Mouse (Mus musculus): ENCODE measurements at regions not wholly inside any gene's neighbourhood (a gene's known extent, or its start where the extent isn't known, plus 50 kb on each side); places are given as distances from the start of the nearest gene placed in this dataset.

DNA sequence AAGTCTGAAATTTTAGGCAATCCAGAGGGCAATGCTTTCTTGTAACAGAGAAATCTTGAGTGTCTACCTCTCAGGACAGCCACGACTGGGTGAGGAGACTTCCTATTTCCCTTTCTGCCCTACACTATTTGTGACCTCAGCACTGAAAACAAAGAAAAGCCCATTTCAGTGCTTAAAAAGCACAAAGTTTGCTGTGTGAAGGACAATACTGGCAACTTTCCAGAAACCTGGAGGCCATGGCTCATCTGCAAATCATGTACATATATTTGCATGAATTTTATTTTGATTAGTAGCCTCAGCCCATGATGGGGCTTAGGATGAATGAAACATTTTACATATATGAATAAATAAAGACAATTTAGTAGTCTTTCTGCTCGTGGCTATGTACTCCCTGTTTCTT, 292.4 kb upstream of the Gm11146 start:
- in situ Hi-C loops (cut with MboI; ENCODE audit: low pct_unique_long_range_greater_than_20kb in 1 of 2, low sequenced_read_pairs in 2 of 2, unreplicated experiment in 1 of 2), result no loop called here

DNA sequence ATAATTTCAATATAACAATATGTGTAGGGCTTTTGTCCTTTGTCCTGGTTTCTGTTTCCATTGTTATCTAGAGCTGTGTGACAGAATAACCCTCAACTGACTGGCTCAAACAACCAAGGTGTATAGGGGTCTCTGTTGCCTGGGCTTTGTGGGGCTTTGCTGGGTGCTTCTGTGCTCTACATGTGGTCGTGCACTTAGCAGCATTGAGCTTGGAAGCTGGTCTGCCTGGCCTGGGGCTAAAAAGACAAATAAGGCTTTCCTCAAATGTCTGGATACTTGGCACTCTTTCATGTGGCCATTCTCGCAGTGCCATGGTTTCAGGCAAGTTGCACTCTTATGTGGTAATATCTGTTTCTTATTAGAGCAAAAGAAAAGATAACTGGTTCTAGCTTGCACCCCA, 291.8 kb upstream of the Gm11146 start:
- in situ Hi-C loops (cut with MboI; ENCODE audit: low pct_unique_long_range_greater_than_20kb in 1 of 2, low sequenced_read_pairs in 2 of 2, unreplicated experiment in 1 of 2), result no loop called here

DNA sequence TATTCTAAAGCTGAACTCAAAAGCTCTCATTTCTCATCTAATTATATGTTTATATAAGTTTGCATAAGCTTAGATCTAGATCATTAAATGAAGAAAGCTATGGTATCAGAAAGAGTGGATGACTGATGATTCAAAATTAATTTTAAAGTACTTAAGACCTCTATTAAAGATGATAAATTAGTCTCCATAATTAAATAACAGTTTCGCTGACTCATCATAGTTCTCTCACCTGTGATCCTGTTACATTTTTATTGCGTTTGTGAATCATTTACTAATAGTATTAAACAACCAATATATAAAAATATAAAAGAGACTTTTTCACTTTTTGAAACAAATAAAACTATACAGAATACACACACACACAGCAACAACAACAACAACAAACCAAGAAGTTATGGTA, 290.8 kb upstream of the Gm11146 start:
- in situ Hi-C loops (cut with MboI; ENCODE audit: low pct_unique_long_range_greater_than_20kb in 1 of 2, low sequenced_read_pairs in 2 of 2, unreplicated experiment in 1 of 2), result no loop called here

DNA sequence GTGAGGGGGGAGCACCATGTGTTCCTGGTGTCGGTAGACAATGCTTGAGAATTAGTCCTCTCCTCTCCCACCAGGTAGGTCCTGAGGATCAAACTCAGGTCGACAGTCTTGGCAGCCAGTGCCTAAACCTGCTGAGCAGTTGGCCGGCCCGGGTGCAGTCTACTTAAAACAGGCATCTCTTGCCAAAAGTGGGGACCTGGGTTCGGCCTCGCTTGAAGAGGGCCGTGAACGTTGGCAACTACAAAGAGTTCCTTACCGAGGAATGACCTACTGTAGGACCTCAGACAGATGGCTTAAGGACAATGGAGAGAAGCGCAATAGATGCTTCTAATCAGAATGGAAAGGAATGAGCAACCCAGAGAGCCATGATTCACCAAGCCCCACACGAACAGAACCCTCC, 287.5 kb upstream of the Gm11146 start:
- in situ Hi-C loops (cut with MboI; ENCODE audit: low pct_unique_long_range_greater_than_20kb in 1 of 2, low sequenced_read_pairs in 2 of 2, unreplicated experiment in 1 of 2), result no loop called here

DNA sequence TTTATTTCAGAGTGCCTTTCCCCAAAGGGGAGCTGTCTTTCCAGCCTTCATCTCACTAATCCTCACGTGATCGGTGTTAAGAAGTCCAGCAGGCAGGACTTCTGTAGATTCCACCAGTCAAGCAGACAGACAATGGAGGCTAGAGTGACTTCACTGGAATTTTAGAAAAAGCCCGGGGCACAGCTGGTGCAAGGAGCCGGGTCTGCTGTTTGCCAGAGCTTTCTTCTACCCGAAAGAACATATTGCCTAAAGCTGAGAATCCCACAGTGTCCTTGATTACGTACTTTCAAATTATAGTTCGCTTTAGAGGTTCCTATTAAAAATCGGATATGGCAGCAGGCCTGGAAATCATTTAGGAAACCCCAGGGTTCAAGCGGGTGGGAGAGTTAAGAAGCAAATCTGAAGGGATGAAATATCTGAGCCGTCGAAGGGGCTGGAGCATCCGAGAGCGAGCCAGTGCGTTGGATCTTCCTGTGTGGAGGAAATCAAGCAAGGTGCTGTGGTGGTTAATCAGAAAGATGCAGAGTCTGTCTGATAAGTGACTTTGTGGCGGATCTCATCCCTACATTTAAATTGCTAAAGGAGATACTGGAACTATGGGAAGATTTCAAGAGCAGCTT, 283.3 kb upstream of the Gm11146 start:
- in situ Hi-C loops (cut with MboI; ENCODE audit: low pct_unique_long_range_greater_than_20kb in 1 of 2, low sequenced_read_pairs in 2 of 2, unreplicated experiment in 1 of 2), result no loop called here

DNA sequence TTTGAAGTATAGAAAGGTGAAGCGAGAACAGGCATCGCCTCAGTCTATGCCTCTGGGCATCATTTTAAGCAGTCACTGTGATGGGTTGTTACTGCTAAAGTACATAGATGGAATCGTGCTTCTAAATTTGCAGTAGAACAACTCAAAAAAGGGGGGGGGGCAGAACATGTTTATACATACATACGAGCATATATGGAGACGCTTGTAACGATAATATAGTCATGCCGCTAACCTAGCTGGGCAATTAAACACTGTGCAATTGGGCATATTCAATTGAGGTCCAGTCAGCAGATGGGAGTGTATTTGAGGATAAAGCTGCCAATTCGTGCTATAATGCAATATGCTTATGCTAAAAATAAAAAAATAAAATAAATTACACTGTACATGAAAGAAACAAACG, 282.6 kb upstream of the Gm11146 start:
- in situ Hi-C loops (cut with MboI; ENCODE audit: low pct_unique_long_range_greater_than_20kb in 1 of 2, low sequenced_read_pairs in 2 of 2, unreplicated experiment in 1 of 2), result no loop called here

DNA sequence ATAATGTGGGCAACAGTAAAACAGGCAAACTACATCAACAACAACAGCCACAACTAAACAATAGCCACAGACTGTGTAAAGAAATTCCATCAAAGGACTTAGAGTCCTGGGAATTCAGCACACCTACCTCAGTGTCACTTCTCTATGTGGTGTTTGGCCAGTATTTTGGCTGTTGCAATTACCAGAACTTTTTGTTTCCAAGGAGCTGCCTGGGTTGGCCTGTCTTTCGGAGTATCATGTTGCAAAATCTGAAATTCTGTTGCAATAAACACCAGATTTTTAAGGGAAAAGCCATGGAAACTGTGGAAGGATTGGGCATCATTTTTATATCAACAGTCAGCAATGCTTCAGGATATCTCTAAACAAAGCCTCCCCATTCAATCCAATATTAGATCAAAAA, 275.1 kb upstream of the Gm11146 start:
- in situ Hi-C loops (cut with MboI; ENCODE audit: low pct_unique_long_range_greater_than_20kb in 1 of 2, low sequenced_read_pairs in 2 of 2, unreplicated experiment in 1 of 2), result no loop called here

DNA sequence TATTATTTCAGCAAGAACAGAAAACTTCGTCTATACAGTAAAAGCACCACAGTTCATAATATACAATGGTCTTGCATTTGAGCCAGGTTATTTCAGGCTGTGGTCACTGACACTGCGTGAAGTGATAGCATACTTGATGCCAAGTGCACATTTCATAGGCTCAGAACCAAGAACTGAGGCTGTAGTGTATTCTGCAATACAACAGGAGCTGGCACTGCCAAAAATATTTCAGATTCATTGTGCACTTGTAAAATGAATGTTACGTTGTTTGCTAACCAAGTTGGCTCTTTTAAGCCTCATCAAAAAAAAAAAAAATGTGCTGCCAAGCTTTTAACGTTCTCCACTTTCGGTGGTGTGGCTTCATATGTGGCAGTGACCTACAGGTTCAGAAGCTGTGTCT, 261.4 kb upstream of the Gm11146 start:
- in situ Hi-C loops (cut with MboI; ENCODE audit: low pct_unique_long_range_greater_than_20kb in 1 of 2, low sequenced_read_pairs in 2 of 2, unreplicated experiment in 1 of 2), result no loop called here

DNA sequence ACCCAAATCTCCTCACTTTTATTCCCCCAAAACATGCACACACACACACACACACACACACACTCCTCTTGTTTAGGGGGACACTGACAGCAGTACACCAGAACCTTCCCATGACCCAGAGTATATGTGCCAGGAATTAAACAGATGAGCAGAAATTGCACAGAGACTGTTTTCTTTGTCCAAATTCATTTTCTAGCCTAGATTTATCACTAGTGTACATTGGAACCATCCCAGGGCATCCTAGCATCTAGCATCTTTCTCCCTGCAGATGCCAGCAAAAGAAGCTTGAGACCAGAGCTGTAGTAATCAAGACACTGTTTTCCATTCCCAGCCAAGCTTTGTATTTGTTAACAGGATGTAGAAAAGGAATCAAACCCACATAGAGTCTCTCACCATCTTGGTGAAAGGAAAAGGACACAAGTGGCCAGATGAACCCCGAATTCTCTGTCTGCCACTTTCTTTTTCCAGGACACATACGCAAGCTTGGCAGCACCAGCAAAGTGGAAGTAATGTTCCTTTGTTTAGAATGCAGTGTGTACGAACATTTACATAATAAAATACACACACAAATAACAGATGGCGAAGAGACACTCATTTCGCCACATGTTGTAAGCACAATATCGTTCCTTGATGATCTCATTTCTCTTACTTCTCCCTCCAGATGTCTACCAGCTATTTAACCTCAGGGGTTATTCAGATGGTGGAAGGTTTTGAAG, 250.3 kb upstream of the Gm11146 start:
- in situ Hi-C loops (cut with MboI; ENCODE audit: low pct_unique_long_range_greater_than_20kb in 1 of 2, low sequenced_read_pairs in 2 of 2, unreplicated experiment in 1 of 2), result no loop called here

DNA sequence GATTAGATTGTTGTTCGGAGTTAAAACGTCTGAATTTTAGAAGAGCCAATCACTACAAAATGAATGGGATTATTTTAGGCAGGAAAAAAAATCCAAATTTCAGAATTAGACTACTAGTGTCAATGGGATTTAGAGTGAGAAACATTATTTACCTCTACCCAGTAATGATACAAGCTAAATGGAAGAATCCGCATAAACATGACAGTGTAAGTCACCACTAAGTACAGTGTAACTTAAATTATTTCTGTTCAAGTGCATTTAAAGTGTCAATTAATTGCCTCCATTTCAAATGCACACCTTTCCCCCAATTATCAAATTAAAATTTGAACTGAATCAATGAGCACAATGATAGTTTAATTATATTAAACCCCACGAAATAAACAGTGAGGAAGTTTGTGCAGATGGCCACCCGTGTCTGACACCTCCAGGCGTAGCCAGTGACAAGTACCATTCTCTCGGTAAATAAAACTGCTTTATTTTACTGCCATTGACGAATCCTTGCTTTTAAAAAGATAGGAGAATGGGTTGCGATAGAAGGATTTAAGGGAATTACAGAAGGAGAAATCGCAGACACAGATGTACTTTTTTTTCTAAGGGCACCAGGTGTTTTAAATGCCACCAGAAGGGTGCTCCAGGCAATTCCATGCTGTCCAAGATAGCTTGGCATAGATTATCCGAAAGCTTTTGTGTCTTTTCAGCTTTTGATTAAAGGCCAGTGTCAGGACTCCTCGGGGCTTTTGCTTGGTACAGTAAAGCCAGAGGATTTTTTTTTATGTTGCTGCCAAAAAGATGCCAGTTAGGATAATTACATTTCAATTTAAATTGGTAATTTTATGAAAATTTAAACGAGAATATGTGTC, 249.5 kb upstream of the Gm11146 start:
- in situ Hi-C loops (cut with MboI; ENCODE audit: low pct_unique_long_range_greater_than_20kb in 1 of 2, low sequenced_read_pairs in 2 of 2, unreplicated experiment in 1 of 2), result no loop called here

DNA sequence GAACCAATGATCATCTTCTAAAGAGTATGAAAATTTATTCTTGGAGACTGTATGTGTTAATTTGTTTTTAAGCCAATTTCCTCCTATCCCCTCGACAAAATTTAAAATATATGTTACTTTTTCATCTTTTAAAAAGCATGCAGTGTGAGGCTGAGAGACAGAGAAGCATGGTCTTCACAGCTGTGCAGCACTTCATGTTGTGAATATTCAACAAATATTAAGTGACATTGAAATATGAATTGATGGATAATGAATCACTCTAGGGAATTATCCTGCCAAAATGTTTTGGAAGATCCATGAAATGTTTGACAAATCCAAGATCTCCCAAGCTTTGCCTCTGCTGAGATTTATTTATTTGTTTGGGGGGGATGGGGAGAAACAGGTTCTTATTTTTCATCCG, 233.9 kb upstream of the Gm11146 start:
- in situ Hi-C loops (cut with MboI; ENCODE audit: low pct_unique_long_range_greater_than_20kb in 1 of 2, low sequenced_read_pairs in 2 of 2, unreplicated experiment in 1 of 2), result no loop called here

DNA sequence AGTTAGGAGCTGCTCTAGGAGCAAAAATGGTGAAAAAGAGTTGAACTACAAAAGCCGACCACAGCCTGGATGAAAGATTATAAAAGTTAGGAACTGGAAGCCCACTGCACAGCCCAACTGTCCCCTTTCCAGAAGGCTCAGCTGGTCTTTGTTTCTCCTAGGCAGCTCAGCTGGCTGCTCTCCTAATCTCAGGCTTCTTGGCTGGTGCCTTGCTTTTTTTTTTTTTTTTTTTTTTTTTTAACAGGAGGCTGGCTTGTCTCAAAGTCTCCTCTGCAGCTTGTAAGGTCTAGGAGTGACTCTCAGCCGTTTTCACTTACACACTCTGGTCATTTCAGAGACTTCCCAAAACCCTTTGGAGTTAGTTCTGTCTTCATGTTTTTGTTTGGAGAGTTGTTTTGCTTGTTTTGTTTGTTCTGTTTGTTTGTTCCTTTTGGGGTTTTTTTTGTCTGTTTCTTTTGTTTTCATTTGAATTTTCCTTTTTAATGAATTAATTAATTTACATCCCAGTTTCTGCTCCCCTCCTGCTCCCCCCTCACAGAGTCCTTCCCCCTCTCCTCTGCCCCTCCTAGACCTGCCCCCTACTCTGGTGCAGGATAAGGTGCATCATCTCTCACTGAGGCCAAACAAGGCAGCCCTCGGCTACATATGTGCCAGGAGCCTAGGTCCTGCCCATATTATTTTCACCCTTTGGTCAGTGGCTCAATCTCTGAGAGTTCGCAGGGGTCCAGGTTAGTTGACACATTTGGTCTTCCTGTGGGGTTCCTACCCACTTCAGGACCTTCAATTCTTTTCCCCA, 225.6 kb upstream of the Gm11146 start:
- in situ Hi-C loops (cut with MboI; ENCODE audit: low pct_unique_long_range_greater_than_20kb in 1 of 2, low sequenced_read_pairs in 2 of 2, unreplicated experiment in 1 of 2), result no loop called here

DNA sequence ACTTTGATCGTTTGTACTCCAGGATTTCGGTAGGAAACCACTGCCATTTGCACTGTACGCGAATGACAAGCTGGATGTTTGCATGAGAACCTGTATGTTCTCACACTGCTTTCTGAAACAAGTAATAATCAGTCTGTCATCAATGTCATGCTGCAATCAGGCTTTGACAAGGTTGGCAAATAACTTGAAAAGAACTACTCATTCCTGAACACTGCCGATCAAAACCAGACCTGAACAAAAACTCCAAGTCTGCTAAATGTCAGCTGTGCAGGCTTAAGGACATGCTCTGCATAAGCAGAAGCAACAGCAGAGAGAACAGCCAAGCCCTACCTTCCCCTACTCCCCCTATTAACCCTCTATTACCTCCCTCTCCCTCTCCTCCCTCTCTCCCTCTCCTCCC, 197.8 kb upstream of the Gm11146 start:
- in situ Hi-C loops (cut with MboI; ENCODE audit: low pct_unique_long_range_greater_than_20kb in 1 of 2, low sequenced_read_pairs in 2 of 2, unreplicated experiment in 1 of 2), result no loop called here

DNA sequence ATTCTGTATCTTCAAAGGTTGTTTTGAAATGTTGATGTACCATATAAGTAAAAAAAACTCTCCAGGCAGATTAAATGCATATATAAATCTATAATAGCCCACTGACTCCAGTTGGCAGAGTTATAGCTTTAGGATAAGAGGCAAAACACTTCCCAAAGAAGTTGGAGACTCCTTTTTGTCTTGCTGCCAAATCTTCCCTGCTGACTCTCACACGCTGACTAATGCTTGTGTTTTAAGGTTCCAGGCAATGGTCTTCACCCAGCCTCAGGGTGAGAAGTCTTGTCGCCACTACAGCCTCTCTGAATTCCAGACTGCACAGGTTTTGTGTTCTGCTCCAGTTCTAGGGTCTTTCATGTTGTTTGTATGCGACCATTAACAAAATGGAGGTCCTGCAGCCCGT, 195.0 kb upstream of the Gm11146 start:
- in situ Hi-C loops (cut with MboI; ENCODE audit: low pct_unique_long_range_greater_than_20kb in 1 of 2, low sequenced_read_pairs in 2 of 2, unreplicated experiment in 1 of 2), result no loop called here

DNA sequence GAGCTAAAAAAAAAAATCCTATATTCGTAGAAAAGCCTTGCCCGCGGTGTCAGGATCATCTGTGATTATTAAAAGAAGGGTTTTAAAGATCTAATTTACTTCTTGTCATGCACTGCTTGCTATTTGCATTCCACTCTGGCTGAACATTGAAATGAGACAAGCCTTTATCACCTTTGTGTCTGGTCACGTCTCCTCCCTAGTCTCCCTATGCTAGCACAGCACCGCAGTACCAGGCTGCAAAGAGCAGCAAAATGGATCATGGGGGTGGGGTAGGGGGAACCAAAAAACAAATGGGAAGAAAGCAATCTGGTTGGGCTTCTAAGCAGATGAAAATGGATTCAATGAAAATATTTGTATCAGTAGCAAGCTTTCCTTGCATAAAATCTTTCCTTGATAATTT, 187.8 kb upstream of the Gm11146 start:
- in situ Hi-C loops (cut with MboI; ENCODE audit: low pct_unique_long_range_greater_than_20kb in 1 of 2, low sequenced_read_pairs in 2 of 2, unreplicated experiment in 1 of 2), result no loop called here

DNA sequence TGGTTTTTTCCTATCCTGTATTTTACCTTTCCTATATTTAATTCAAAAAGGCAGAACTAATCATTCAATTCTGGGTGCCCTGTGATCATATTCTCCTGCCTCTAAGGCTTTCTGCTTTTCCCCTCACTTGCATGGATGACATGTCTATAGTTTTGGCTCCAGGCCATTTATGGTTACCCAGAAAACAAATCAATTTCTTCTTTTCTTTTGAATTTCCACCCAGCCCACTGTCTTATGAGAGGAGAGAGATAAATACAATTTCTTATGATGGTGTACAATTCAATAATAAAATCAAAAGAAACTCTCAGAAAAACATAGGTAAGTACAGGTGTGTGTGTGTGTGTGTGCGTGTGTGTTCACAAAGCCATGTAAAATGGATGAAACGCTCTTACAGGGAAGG, 187.3 kb upstream of the Gm11146 start:
- in situ Hi-C loops (cut with MboI; ENCODE audit: low pct_unique_long_range_greater_than_20kb in 1 of 2, low sequenced_read_pairs in 2 of 2, unreplicated experiment in 1 of 2), result no loop called here

DNA sequence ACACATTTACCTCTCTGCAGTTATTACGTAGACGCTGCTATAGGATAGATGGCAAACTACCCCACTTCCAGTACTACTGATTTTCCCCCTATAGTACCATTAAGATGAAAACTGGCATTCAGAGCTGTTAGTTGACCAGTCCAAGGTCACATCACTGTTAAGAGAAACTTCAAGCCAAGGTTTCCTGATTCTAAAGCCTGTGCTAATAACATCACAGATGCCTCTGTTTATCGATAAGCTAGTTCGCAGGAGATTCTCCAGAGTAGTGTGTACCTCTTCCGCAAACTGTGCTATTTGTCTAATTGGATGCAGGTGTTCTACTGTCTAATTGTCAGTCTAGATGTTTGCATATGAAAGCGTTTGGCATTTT, 186.9 kb upstream of the Gm11146 start:
- in situ Hi-C loops (cut with MboI; ENCODE audit: low pct_unique_long_range_greater_than_20kb in 1 of 2, low sequenced_read_pairs in 2 of 2, unreplicated experiment in 1 of 2), result no loop called here

DNA sequence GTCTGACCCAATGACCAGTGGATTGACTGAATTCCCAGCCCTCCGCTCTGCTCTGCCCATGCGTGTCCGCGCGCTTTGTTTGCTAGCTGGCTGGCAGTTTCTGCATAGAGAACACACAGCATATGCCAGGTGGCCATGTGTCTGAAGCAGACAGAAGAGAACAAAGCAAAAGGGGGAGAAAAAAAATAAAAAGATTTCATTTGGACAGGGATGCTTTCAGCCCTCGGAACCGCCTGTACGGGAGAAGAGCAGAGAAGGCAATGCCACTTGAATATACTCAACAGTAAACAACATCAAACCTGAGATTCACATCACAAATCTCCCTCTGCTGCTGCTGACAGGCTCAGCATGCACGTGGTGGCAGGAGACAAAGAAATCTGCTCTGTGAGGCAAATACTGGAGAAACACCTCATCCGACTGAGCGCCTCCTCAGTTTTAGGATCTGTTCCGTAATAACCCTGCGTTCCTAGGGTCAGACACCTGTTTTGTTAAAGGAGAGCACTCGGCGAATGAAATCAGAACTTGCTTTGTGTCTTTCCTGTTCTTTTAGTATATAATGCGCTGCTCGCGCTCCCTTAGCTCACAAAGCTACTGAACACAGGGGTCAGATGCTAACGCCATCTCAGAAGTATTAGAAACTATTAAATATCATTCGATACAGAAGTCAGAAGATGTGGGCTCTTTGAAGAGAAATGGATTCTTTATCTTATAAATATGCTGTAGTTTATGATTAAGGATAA, 186.3 kb upstream of the Gm11146 start:
- in situ Hi-C loops (cut with MboI; ENCODE audit: low pct_unique_long_range_greater_than_20kb in 1 of 2, low sequenced_read_pairs in 2 of 2, unreplicated experiment in 1 of 2), result no loop called here

Data from mouse embryonic stem cell (cell line).